Mouse (Mus musculus) liver, embryonic 14.5 days (tissue): ENCODE measurements around the gene Megf11.

Experiments used
- CTCF ChIP-seq: IDR thresholded peaks from 2 replicates; pipeline ENCODE4 v1.5.1; 2016; ENCODE audit warnings: antibody characterized with exemption, low read depth, control low read depth
- EP300 ChIP-seq: IDR thresholded peaks from 2 replicates; pipeline ENCODE4 v1.6.1; 2016; ENCODE audit warnings: antibody characterized with exemption, low read depth

- TF ChIP-seq EP300 (no peak), CTCF (no peak)
Measured at GRCm38 (mm10) chr9:64470806-64471205, 85.4 kb downstream of the Megf11 start.
